Mouse (Mus musculus): ENCODE measurements at regions not wholly inside any gene's neighbourhood (a gene's known extent, or its start where the extent isn't known, plus 50 kb on each side); places are given as distances from the start of the nearest gene placed in this dataset.

DNA sequence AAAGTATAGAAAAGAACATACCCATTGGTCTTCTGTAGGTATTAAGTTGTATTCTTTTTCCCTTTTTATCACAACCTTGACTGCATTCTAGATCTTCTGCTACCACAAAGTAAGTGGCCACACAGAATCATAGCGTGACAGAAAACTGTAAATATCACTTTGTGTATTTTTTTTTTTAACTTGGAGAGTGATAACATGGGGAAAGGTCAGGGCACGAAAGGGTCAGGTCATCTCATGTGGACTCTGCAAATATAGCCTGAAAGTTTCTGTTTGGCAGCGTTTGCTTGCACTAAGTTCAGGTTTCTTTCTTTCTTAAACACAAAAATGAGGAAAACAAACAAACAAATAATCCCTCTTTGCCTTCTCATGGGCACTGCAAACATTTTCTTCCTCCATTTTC is 1101.1 kb downstream of the Gsdmc2 start:
- TF ChIP-seq MAFK (IDR thresholded peaks at IDR 0.05; ENCODE audit: insufficient read depth, low read depth, low read length) = no peak
- TF ChIP-seq ZC3H11A (IDR thresholded peaks at IDR 0.05; ENCODE audit: borderline replicate concordance, low read depth, low read length) = no peak
- no peak for TF ChIP-seq ZNF384 (IDR thresholded peaks at IDR 0.05; ENCODE audit: low read depth, low read length)
- no peak for TF ChIP-seq CHD2 (IDR thresholded peaks at IDR 0.05; ENCODE audit: low read depth, low read length)
- no peak for TF ChIP-seq HCFC1 (IDR thresholded peaks at IDR 0.05; ENCODE audit: borderline replicate concordance, insufficient read depth, low read length)
- DNase-seq (ENCODE audit: low read depth, low spot score) = no peak
- in situ Hi-C loops (cut with MboI; ENCODE audit: low sequenced_read_pairs in 2 of 2, unreplicated experiment in 2 of 2) = no loop called here

DNA sequence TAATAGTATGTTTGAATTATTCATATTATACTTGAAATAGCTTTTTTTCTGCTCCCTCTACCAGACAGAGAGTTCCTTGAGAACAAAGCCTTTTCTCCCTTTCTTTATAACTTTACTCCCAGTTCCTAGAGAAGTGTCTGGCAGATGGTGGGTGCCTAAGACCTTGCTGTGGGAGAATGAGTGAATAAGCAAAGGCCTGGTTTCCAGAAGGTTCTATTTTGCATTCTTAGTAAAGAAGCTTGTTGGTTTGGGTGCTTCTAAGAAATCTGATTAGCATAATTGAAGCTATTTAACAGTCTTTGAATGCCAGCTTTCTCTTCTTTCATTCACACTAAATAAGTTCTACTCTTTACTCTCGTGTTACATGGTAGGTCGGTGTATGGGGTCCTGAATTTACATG is 1104.2 kb downstream of the Gsdmc2 start:
- no peak overlapping the region for H3K27ac ChIP-seq (ENCODE audit: insufficient read depth, low read depth, low read length, poor library complexity, severe bottlenecking)
- in situ Hi-C loops (cut with MboI; ENCODE audit: low sequenced_read_pairs in 2 of 2, unreplicated experiment in 2 of 2) = no loop called here
- no peaks in the 10 kb centered on the region for H3K36me3 ChIP-seq (ENCODE audit: control insufficient read depth, insufficient read depth, low read length, poor library complexity, severe bottlenecking)
- H3K9me3 ChIP-seq (ENCODE audit: control insufficient read depth, insufficient read depth, low read depth, low read length) = no peaks in the 10 kb centered on the region
- H3K9ac ChIP-seq (ENCODE audit: insufficient read depth, low read depth, low read length, poor library complexity, severe bottlenecking) = no peak overlapping the region
- H3K4me1 ChIP-seq (ENCODE audit: control insufficient read depth in 2 of 2, insufficient read depth in 2 of 2, low read length in 2 of 2, poor library complexity in 1 of 2) = no peaks in the 10 kb centered on the region
- no peak for TF ChIP-seq MAFK (IDR thresholded peaks at IDR 0.05; ENCODE audit: insufficient read depth, low read depth, low read length)
- TF ChIP-seq ZC3H11A (IDR thresholded peaks at IDR 0.05; ENCODE audit: borderline replicate concordance, low read depth, low read length) = no peak
- no peak for TF ChIP-seq CHD2 (IDR thresholded peaks at IDR 0.05; ENCODE audit: low read depth, low read length)
- TF ChIP-seq ZNF384 (IDR thresholded peaks at IDR 0.05; ENCODE audit: low read depth, low read length) = no peak
- no peak for TF ChIP-seq HCFC1 (IDR thresholded peaks at IDR 0.05; ENCODE audit: borderline replicate concordance, insufficient read depth, low read length)
- no peak overlapping the region for H3K4me3 ChIP-seq (ENCODE audit: insufficient read depth in 1 of 2, low read depth in 1 of 2, low read length in 2 of 2, poor library complexity in 1 of 2, severe bottlenecking in 1 of 2)
- no peak for DNase-seq (ENCODE audit: low read depth, low spot score)

More for the DNA sequence above, 1101.1 kb downstream of the Gsdmc2 start:
- H3K4me3 ChIP-seq (ENCODE audit: insufficient read depth in 1 of 2, low read depth in 1 of 2, low read length in 2 of 2, poor library complexity in 1 of 2, severe bottlenecking in 1 of 2) = no peak overlapping the region
- H3K9ac ChIP-seq (ENCODE audit: insufficient read depth, low read depth, low read length, poor library complexity, severe bottlenecking) = no peak overlapping the region
- no peak overlapping the region for H3K27ac ChIP-seq (ENCODE audit: insufficient read depth, low read depth, low read length, poor library complexity, severe bottlenecking)
- no peaks in the 10 kb centered on the region for H3K4me1 ChIP-seq (ENCODE audit: control insufficient read depth in 2 of 2, insufficient read depth in 2 of 2, low read length in 2 of 2, poor library complexity in 1 of 2)
- no peaks in the 10 kb centered on the region for H3K9me3 ChIP-seq (ENCODE audit: control insufficient read depth, insufficient read depth, low read depth, low read length)
- H3K36me3 ChIP-seq (ENCODE audit: control insufficient read depth, insufficient read depth, low read length, poor library complexity, severe bottlenecking) = no peaks in the 10 kb centered on the region

DNA sequence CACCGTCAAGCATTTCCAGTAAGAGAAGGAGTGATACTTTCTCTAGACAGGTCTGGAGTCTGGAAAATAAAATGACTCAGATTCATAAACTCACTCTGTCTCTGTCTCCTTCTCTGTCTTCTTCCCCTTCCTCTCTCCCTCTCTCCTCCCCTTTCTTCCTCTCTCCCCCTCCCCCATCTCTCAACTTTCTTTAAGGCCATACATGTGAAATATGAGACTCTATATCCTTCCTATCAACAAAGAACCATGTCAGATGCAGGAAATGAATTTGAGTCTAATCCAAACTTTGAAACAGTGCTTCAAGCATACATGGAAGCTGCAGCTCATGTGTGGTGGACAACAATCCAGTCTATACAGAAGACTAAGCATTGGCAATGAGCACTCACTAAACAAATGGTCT is 1109.6 kb downstream of the Gsdmc2 start:
- Histone ChIP-seq H3K36me3 (ENCODE audit: control insufficient read depth, insufficient read depth, low read length, poor library complexity, severe bottlenecking) (no peaks in the 10 kb centered on the region), H3K9ac (ENCODE audit: insufficient read depth, low read depth, low read length, poor library complexity, severe bottlenecking) (no peak overlapping the region), H3K9me3 (ENCODE audit: control insufficient read depth, insufficient read depth, low read depth, low read length) (no peaks in the 10 kb centered on the region), H3K27ac (ENCODE audit: insufficient read depth, low read depth, low read length, poor library complexity, severe bottlenecking) (no peak overlapping the region), H3K4me1 (ENCODE audit: control insufficient read depth in 2 of 2, insufficient read depth in 2 of 2, low read length in 2 of 2, poor library complexity in 1 of 2) (no peaks in the 10 kb centered on the region), H3K4me3 (ENCODE audit: insufficient read depth in 1 of 2, low read depth in 1 of 2, low read length in 2 of 2, poor library complexity in 1 of 2, severe bottlenecking in 1 of 2) (no peak overlapping the region)
- in situ Hi-C loops (cut with MboI; ENCODE audit: low sequenced_read_pairs in 2 of 2, unreplicated experiment in 2 of 2) = no loop called here
- TF ChIP-seq HCFC1 (IDR thresholded peaks at IDR 0.05; ENCODE audit: borderline replicate concordance, insufficient read depth, low read length) = no peak
- DNase-seq (ENCODE audit: low read depth, low spot score) = no peak

DNA sequence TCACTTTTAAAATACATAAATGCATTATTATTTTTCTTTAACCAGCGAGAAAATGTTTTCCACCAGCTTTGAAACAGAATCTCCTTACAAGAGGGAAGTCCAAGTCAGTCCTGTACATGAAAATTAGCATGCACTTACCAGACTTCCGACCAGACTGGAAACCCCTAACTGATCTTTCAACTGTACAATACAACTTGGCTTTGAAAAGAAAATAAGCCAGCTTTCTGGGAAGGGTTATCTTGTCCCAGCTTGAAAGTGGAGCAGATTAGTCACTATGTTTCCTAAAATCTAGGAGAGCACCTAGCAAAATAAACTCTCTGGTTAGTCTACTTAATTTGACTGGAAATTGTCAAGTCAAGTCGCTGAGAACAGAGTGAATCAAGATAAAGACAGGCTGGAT is 1110.1 kb downstream of the Gsdmc2 start:
- H3K9ac ChIP-seq (ENCODE audit: insufficient read depth, low read depth, low read length, poor library complexity, severe bottlenecking) = no peak overlapping the region
- no peaks in the 10 kb centered on the region for H3K4me1 ChIP-seq (ENCODE audit: control insufficient read depth in 2 of 2, insufficient read depth in 2 of 2, low read length in 2 of 2, poor library complexity in 1 of 2)
- no peak for DNase-seq (ENCODE audit: low read depth, low spot score)
- TF ChIP-seq CHD2 (IDR thresholded peaks at IDR 0.05; ENCODE audit: low read depth, low read length) = no peak
- TF ChIP-seq MAFK (IDR thresholded peaks at IDR 0.05; ENCODE audit: insufficient read depth, low read depth, low read length) = no peak
- no peak for TF ChIP-seq HCFC1 (IDR thresholded peaks at IDR 0.05; ENCODE audit: borderline replicate concordance, insufficient read depth, low read length)
- H3K4me3 ChIP-seq (ENCODE audit: insufficient read depth in 1 of 2, low read depth in 1 of 2, low read length in 2 of 2, poor library complexity in 1 of 2, severe bottlenecking in 1 of 2) = no peak overlapping the region
- no peaks in the 10 kb centered on the region for H3K9me3 ChIP-seq (ENCODE audit: control insufficient read depth, insufficient read depth, low read depth, low read length)
- in situ Hi-C loops (cut with MboI; ENCODE audit: low sequenced_read_pairs in 2 of 2, unreplicated experiment in 2 of 2) = no loop called here
- H3K36me3 ChIP-seq (ENCODE audit: control insufficient read depth, insufficient read depth, low read length, poor library complexity, severe bottlenecking) = no peaks in the 10 kb centered on the region
- no peak overlapping the region for H3K27ac ChIP-seq (ENCODE audit: insufficient read depth, low read depth, low read length, poor library complexity, severe bottlenecking)

DNA sequence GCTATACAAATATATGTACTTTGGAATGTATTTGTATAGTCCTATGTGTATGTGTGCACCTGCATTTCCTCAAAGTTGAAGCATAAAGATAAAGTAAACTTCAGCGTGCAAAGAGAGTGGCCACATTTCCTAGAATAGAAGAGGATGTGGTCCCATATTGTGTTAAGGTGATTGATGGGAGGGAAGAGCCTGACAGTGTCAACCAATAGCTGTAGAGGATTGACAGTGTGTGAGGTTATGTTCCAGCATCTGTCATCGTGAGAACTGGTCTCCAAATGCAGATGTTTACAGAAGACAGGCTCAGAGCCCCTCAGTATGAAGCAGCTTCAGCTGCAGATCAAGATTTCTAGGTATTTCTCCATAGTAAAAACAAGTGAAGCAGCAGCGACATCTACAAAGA is 1114.5 kb downstream of the Gsdmc2 start:
- DNase-seq (ENCODE audit: low read depth, low spot score) = no peak
- no peaks in the 10 kb centered on the region for H3K4me1 ChIP-seq (ENCODE audit: control insufficient read depth in 2 of 2, insufficient read depth in 2 of 2, low read length in 2 of 2, poor library complexity in 1 of 2)
- H3K36me3 ChIP-seq (ENCODE audit: control insufficient read depth, insufficient read depth, low read length, poor library complexity, severe bottlenecking) = no peaks in the 10 kb centered on the region
- H3K9ac ChIP-seq (ENCODE audit: insufficient read depth, low read depth, low read length, poor library complexity, severe bottlenecking) = no peak overlapping the region
- H3K4me3 ChIP-seq (ENCODE audit: insufficient read depth in 1 of 2, low read depth in 1 of 2, low read length in 2 of 2, poor library complexity in 1 of 2, severe bottlenecking in 1 of 2) = no peak overlapping the region
- TF ChIP-seq HCFC1 (IDR thresholded peaks at IDR 0.05; ENCODE audit: borderline replicate concordance, insufficient read depth, low read length) = no peak
- TF ChIP-seq MAFK (IDR thresholded peaks at IDR 0.05; ENCODE audit: insufficient read depth, low read depth, low read length) = no peak
- TF ChIP-seq CHD2 (IDR thresholded peaks at IDR 0.05; ENCODE audit: low read depth, low read length) = no peak
- TF ChIP-seq ZC3H11A (IDR thresholded peaks at IDR 0.05; ENCODE audit: borderline replicate concordance, low read depth, low read length) = no peak
- no peak for TF ChIP-seq ZNF384 (IDR thresholded peaks at IDR 0.05; ENCODE audit: low read depth, low read length)
- no peak overlapping the region for H3K27ac ChIP-seq (ENCODE audit: insufficient read depth, low read depth, low read length, poor library complexity, severe bottlenecking)
- in situ Hi-C loops (cut with MboI; ENCODE audit: low sequenced_read_pairs in 2 of 2, unreplicated experiment in 2 of 2) = no loop called here
- H3K9me3 ChIP-seq (ENCODE audit: control insufficient read depth, insufficient read depth, low read depth, low read length) = no peaks in the 10 kb centered on the region

All from ES-E14 (cell line).